Mouse (Mus musculus): ENCODE measurements around the gene Retreg1. TPM values are rescaled to one million over a fixed set of nuclear protein-coding genes. Genes with fewer than 3 reads are reported as not detected.

Retreg1 gene
- total and polyA plus RNA-seq, 2 experiments from 2014 or later = 19.1 to 38.1 TPM

- H3K4me2 ChIP-seq (ENCODE audit: low read depth) = no peak overlapping the region
- H3K27ac ChIP-seq (ENCODE audit: low read depth, low read length) = no peak overlapping the region
- H3K4me3 ChIP-seq (ENCODE audit: low read depth, low read length) = no peak overlapping the region
- H3K27me3 ChIP-seq (ENCODE audit: insufficient read depth, low read length) = no peaks in the 10 kb centered on the region
- H3K4me1 ChIP-seq (ENCODE audit: insufficient read depth) = no peaks in the 10 kb centered on the region
- H3K9ac ChIP-seq = no peak overlapping the region
- no peaks in the 10 kb centered on the region for H3K9me3 ChIP-seq (ENCODE audit: low read length)
- WGBS = 36% methylated on average over 24 of the region's 24 CpGs
- H3K36me3 ChIP-seq (ENCODE audit: insufficient read depth) = no peaks in the 10 kb centered on the region
- ATAC-seq = no peak
- DNase-seq = no peak
- TF ChIP-seq CTCF (IDR thresholded peaks at IDR 0.05; ENCODE audit: low read depth) = no peak; the same call in 1 of the 2 replicates
These were observed 97.7 kb downstream of the Retreg1 start for GRCm38 (mm10) chr15:25940397-25941377.

- Histone ChIP-seq H3K9ac (no peak overlapping the region), H3K27me3 (ENCODE audit: insufficient read depth, low read length) (no peaks in the 10 kb centered on the region), H3K9me3 (ENCODE audit: low read length) (no peaks in the 10 kb centered on the region), H3K36me3 (ENCODE audit: insufficient read depth) (no peaks in the 10 kb centered on the region), H3K4me3 (ENCODE audit: low read depth, low read length) (no peak overlapping the region), H3K4me1 (ENCODE audit: insufficient read depth) (no peaks in the 10 kb centered on the region), H3K27ac (ENCODE audit: low read depth, low read length) (no peak overlapping the region), H3K4me2 (ENCODE audit: low read depth) (no peak overlapping the region)
- TF ChIP-seq CTCF (IDR thresholded peaks at IDR 0.05; ENCODE audit: low read depth) = no peak
- 63% methylated on average over 11 of the region's 11 CpGs for WGBS
- no peak for ATAC-seq
- DNase-seq = no peak
These were observed 98.5 kb downstream of the Retreg1 start for GRCm38 (mm10) chr15:25941514-25941913.

- 61% methylated on average over 4 of the region's 4 CpGs for WGBS
- H3K9ac ChIP-seq = no peak overlapping the region
- no peaks in the 10 kb centered on the region for H3K27me3 ChIP-seq (ENCODE audit: insufficient read depth, low read length)
- DNase-seq = no peak
- H3K4me3 ChIP-seq (ENCODE audit: low read depth, low read length) = no peak overlapping the region
- no peaks in the 10 kb centered on the region for H3K9me3 ChIP-seq (ENCODE audit: low read length)
- H3K27ac ChIP-seq (ENCODE audit: low read depth, low read length) = no peak overlapping the region
- no peak overlapping the region for H3K4me2 ChIP-seq (ENCODE audit: low read depth)
- H3K4me1 ChIP-seq (ENCODE audit: insufficient read depth) = no peaks in the 10 kb centered on the region
- TF ChIP-seq CTCF (IDR thresholded peaks at IDR 0.05; ENCODE audit: low read depth) = no peak
- ATAC-seq = no peak
- no peaks in the 10 kb centered on the region for H3K36me3 ChIP-seq (ENCODE audit: insufficient read depth)
These were observed 99.4 kb downstream of the Retreg1 start for GRCm38 (mm10) chr15:25942415-25942814.

- no peak for TF ChIP-seq CTCF (IDR thresholded peaks at IDR 0.05; ENCODE audit: low read depth)
- H3K27me3 ChIP-seq (ENCODE audit: insufficient read depth, low read length) = no peaks in the 10 kb centered on the region
- H3K4me3 ChIP-seq (ENCODE audit: low read depth, low read length) = no peak overlapping the region
- no peaks in the 10 kb centered on the region for H3K9me3 ChIP-seq (ENCODE audit: low read length)
- no peak overlapping the region for H3K4me2 ChIP-seq (ENCODE audit: low read depth)
- no peaks in the 10 kb centered on the region for H3K36me3 ChIP-seq (ENCODE audit: insufficient read depth)
- no peak overlapping the region for H3K27ac ChIP-seq (ENCODE audit: low read depth, low read length)
- WGBS = 92% methylated on average over 15 of the region's 15 CpGs
- no peak for ATAC-seq
- no peaks in the 10 kb centered on the region for H3K4me1 ChIP-seq (ENCODE audit: insufficient read depth)
- no peak for DNase-seq
- no peak overlapping the region for H3K9ac ChIP-seq
These were observed 100.6 kb downstream of the Retreg1 start for GRCm38 (mm10) chr15:25943386-25944137.

- Histone ChIP-seq H3K4me3 (ENCODE audit: low read depth, low read length) (no peak overlapping the region), H3K9me3 (ENCODE audit: low read length) (no peaks in the 10 kb centered on the region), H3K27ac (ENCODE audit: low read depth, low read length) (no peak overlapping the region), H3K36me3 (ENCODE audit: insufficient read depth) (no peaks in the 10 kb centered on the region), H3K27me3 (ENCODE audit: insufficient read depth, low read length) (no peaks in the 10 kb centered on the region), H3K4me1 (ENCODE audit: insufficient read depth) (no peaks in the 10 kb centered on the region), H3K9ac (no peak overlapping the region), H3K4me2 (ENCODE audit: low read depth) (no peak overlapping the region)
- no peak for TF ChIP-seq CTCF (IDR thresholded peaks at IDR 0.05; ENCODE audit: low read depth)
- ATAC-seq = no peak
- DNase-seq = no peak
- 95% methylated on average over 8 of the region's 8 CpGs for WGBS
These were observed 102.2 kb downstream of the Retreg1 start for GRCm38 (mm10) chr15:25945224-25945623.

- no peaks in the 10 kb centered on the region for H3K36me3 ChIP-seq (ENCODE audit: insufficient read depth)
- H3K4me1 ChIP-seq (ENCODE audit: insufficient read depth) = no peaks in the 10 kb centered on the region
- no peaks in the 10 kb centered on the region for H3K27me3 ChIP-seq (ENCODE audit: insufficient read depth, low read length)
- H3K9ac ChIP-seq = no peak overlapping the region
- no peak overlapping the region for H3K4me3 ChIP-seq (ENCODE audit: low read depth, low read length)
- no peak overlapping the region for H3K4me2 ChIP-seq (ENCODE audit: low read depth)
- H3K27ac ChIP-seq (ENCODE audit: low read depth, low read length) = no peak overlapping the region
- 0 out of 2 replicates have a peak, but pooled peaks have one; percentile 7 for TF ChIP-seq CTCF (IDR thresholded peaks at IDR 0.05; ENCODE audit: low read depth)
- H3K9me3 ChIP-seq (ENCODE audit: low read length) = no peaks in the 10 kb centered on the region
- DNase-seq = no peak
- no peak for ATAC-seq
- 92% methylated on average over 7 of the region's 7 CpGs for WGBS
These were observed 103.5 kb downstream of the Retreg1 start for GRCm38 (mm10) chr15:25946482-25946881.

GRCm38 (mm10) chr15:25947383-25947782 lies 104.4 kb downstream of the Retreg1 start:
- Histone ChIP-seq H3K36me3 (ENCODE audit: insufficient read depth) (no peaks in the 10 kb centered on the region), H3K9ac (no peak overlapping the region), H3K4me3 (ENCODE audit: low read depth, low read length) (no peak overlapping the region)

More at GRCm38 (mm10) chr15:25947383-25947782, 104.4 kb downstream of the Retreg1 start:
- H3K4me2 ChIP-seq (ENCODE audit: low read depth) = no peak overlapping the region
- H3K4me1 ChIP-seq (ENCODE audit: insufficient read depth) = no peaks in the 10 kb centered on the region
- no peak for ATAC-seq
- H3K27ac ChIP-seq (ENCODE audit: low read depth, low read length) = no peak overlapping the region
- no peaks in the 10 kb centered on the region for H3K27me3 ChIP-seq (ENCODE audit: insufficient read depth, low read length)
- no peak for DNase-seq
- no peaks in the 10 kb centered on the region for H3K9me3 ChIP-seq (ENCODE audit: low read length)
- no peak for TF ChIP-seq CTCF (IDR thresholded peaks at IDR 0.05; ENCODE audit: low read depth)
- 83% methylated on average over 8 of the region's 8 CpGs for WGBS

Data from forebrain, postnatal 0 days (tissue).